Mouse (Mus musculus) liver, postnatal 0 days (tissue): ENCODE results near the gene Zfp583.

Experiments used
- CTCF ChIP-seq: sonication (generic); IDR thresholded peaks from 2 replicates; pipeline ENCODE4 v1.5.1; 2016; ENCODE audit warnings: antibody characterized with exemption, low read depth
- EP300 ChIP-seq: IDR thresholded peaks from 2 replicates; pipeline ENCODE4 v1.6.1; 2016; ENCODE audit warnings: antibody characterized with exemption, low read depth, mild to moderate bottlenecking

GRCm38 (mm10) chr7:6362268-6363046, 31.4 kb upstream of the Zfp583 start:
- TF ChIP-seq CTCF (no peak), EP300 (no peak)
